Mouse (Mus musculus): ENCODE measurements around the gene Adam23.
A peak's percentile ranks its signal among the peaks of the same experiment; 100 is the strongest.
"Not testable (repeated sequence)": the region's sequence is repeated elsewhere in the genome, so short reads cannot be mapped to it uniquely, and the experiment has no call there.

Adam23 gene

DNA sequence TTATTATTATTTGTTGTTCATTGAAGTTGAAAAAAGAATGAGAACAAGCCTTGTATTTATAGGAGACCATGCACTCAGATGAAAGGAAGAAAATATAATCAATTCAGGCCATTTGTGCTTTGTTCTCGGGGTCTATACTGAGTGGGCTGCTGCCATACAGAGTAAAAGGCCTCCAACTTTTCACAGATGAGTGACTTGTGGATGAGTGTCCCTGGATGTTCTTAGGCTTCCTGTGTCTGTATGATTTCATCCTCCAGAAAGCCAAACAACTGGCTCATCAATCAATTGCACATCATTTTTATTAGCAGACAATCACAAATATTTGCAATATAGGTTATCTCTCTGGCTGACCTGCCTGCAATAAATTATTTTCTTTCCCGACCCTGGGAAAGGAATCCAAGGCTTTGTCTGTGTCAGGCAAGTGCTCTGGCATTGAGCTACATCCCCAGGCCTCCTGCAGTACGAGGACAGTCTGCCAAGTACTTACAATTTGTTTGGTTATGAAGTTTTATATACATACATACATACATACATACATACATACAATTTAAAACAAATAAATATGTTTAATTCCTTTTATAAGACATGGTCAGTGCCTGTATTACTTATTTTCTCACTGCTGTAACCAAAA lies 158.3 kb downstream of the Adam23 start:
- no peak for DNase-seq

DNA sequence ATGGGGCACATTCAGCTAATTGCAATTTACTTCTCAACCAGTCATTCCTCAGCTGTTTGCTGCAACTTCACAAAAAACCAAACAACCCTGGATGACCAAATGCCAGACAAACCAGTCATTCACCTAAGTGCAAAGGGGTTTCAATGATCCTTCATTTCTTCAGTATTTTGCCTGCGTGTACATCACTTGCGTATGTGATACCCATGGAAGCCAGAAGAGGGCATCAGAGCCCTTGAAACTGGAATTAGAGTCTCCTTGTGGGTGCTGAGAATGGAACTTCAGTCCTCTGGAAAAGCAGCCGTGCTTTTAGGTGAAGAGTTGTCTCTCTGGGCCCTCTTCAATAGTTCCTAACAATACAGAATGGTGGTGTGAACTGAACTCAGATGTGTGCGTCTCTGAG lies 163.9 kb downstream of the Adam23 start:
- DNase-seq: no peak

DNA sequence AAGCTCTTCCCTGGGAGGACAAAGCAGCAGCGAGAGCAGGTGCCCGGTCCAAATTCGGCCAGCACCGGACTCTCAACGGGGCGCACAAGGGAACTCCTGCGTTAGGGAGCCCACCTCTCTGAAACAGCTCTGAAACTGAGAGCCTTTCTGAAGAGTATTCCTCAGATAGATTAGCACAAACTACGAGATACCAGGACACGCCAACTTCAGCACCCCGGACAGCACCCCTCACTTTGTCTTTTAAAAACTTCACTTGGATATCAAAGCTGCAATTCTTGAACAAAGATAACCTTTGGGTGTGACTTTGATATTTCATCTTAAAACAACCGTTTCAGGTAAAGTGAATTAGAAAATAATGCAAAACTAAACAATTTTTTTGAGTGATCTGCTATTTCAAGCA lies 168.9 kb downstream of the Adam23 start:
- peak; percentile 38 for DNase-seq

DNA sequence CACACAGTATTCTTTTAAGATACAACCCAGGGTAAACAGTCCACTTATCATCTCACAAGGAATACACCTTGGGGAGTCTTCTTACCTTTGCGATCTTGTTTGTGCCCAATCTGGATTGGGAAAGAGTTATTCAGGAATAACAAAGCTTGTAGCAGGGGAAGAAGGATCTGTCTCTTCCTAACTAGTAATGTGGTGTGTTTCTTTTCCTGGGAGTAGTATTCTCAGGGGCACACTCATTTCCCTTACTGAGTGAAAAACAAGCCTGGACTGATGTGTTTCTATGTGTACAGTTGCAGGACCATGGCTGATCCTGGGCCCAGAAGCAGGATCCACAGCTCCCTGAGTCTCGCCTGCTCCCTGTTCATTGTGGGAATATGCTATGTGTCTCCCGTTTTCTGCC lies 170.0 kb downstream of the Adam23 start, which contains the start of gene Gm39653:
Gm39653 (plus strand) TSS at position 301 of the 400 bp plus-strand sequence.
- DNase-seq: no peak

DNA sequence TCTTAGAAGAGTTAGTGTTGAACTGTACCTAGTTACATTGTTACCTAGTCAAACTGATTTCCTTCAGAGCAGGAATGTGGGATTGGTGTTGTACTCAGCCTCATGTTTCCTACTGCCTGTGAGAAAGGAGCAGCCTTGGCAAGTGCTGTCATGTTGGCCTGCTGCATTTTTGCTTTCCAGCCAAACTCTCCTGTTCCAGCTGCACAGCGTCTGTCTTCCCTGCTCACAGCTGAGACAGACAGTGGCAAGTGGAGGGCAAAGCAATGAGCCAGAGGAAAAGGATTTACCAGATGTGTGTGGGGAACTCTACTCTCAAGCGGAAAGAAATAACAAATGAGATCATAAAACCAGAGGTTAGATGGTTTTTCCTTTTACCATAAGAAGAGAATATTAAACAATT lies 182.5 kb downstream of the Adam23 start:
- DNase-seq: no peak

DNA sequence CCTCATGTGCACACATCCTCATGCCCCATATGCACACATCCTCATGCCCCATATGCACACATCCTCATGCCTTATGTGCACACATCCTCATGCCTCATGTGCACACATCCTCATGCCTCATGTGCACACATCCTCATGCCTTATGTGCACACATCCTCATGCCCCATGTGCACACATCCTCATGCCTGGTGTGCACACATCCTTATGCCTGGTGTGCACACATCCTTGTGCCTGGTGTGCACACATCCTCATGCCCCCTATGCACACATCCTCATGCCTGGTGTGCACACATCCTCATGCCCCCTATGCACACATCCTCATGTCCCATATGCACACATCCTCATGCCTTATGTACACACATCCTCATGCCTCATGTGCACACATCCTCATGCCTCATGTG lies 184.7 kb downstream of the Adam23 start:
- DNase-seq: not testable (repeated sequence)

DNA sequence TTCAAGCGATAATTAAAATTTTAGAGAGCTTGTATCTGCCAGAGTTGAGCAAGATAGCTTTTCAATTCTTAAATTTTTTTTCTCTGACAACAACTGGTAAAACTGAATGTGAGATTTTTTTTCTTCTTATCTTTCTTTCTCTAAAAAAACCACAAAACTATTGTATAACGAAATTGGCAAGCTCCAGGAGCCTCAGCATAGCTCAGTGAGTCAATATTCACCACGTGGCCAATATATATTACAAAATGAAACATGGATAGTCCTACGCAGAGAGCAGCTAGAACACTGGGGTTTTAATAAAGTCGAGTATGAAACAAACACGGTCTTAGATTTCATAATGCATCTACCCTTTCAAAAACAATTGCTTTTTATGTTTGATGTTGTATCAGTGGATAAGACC lies 194.2 kb downstream of the Adam23 start:
- no peak for DNase-seq

All from liver (tissue).